Mouse (Mus musculus) kidney, adult 2 months (tissue): ENCODE data around the gene Zbtb32.

Experiments used
- CTCF ChIP-seq: fragments of 200-500 bp; conservative IDR thresholded peaks from 2 replicates; pipeline ENCODE4 v1.5.1; 2011; ENCODE audit warnings: low read depth, mild to moderate bottlenecking, control low read depth, low read length, moderate library complexity, mixed read lengths; ENCODE audit not compliant: insufficient read depth, insufficient read length
- POLR2A ChIP-seq: fragments of 200-500 bp; IDR thresholded peaks from one replicate; pipeline ENCODE4 v1.6.1; 2011; ENCODE audit warnings: low read depth, low read length, control low read depth

GRCm38 (mm10) chr7:30560296-30560695 lies 38.4 kb downstream of the Zbtb32 start:
- TF ChIP-seq CTCF (no peak), POLR2A (no peak)
